Mouse (Mus musculus) liver, embryonic 14.5 days (tissue): Measurements from ENCODE around the gene Rnf168. TPM values are rescaled to one million over a fixed set of nuclear protein-coding genes. Genes with fewer than 3 reads are reported as not detected.
"Not testable (repeated sequence)": the region's sequence is repeated elsewhere in the genome, so short reads cannot be mapped to it uniquely, and the experiment has no call there.

Experiments
- ATAC-seq: fragments of 200-750 bp; cut with Nextera tagmentation; 2 replicates; pipeline ENCODE4 v1.8.0; 2017; ENCODE audit warnings: moderate number of reproducible peaks, mild to moderate bottlenecking, moderate library complexity; ENCODE audit not compliant: insufficient read depth
- DNase-seq, 3 experiments: peaks; one replicate each; pipeline ENCODE4 v3.0.0-alpha.2; 2012 to 2013; ENCODE audit warnings: low read depth in 3 of 3, low spot score in 3 of 3
- H3K27ac ChIP-seq: fragments of 300-500 bp; sonication (generic); 2 replicates; pipeline ENCODE4 v1.5.1; 2014; ENCODE audit warnings: moderate library complexity, mild to moderate bottlenecking, control low read depth, inconsistent platforms
- H3K27me3 ChIP-seq: fragments of 300-500 bp; sonication (generic); 2 replicates; pipeline ENCODE4 v1.6.1; 2014; ENCODE audit warnings: mild to moderate bottlenecking, low read length, moderate library complexity; ENCODE audit not compliant: control insufficient read depth, insufficient read depth
- H3K36me3 ChIP-seq: fragments of 300-500 bp; sonication (generic); replicated peaks from 2 replicates; pipeline ENCODE4 v1.6.1; 2014; ENCODE audit warnings: low read depth; ENCODE audit not compliant: control insufficient read depth, insufficient read depth
- H3K4me1 ChIP-seq, 2 experiments: fragments of 200-500 bp in 1 of 2; fragments of 300-500 bp in 1 of 2; sonication (generic) in 1 of 2; replicated peaks; 2 replicates each; pipeline ENCODE4 v1.6.1; 2012 to 2014; ENCODE audit warnings: antibody characterized with exemption in 1 of 2, inconsistent platforms in 1 of 2, low read length in 1 of 2; ENCODE audit not compliant: control insufficient read depth in 2 of 2, insufficient read depth in 2 of 2
- H3K4me2 ChIP-seq: fragments of 300-500 bp; sonication (generic); 2 replicates; pipeline ENCODE4 v1.6.1; 2014; ENCODE audit warnings: low read depth, mild to moderate bottlenecking, control low read depth, moderate library complexity
- H3K4me3 ChIP-seq, 2 experiments: fragments of 200-500 bp in 1 of 2; fragments of 300-500 bp in 1 of 2; sonication (generic) in 1 of 2; 2 replicates each; pipeline ENCODE4 v1.5.1; 2012 to 2014; ENCODE audit warnings: low read depth in 2 of 2, low read length in 2 of 2, mild to moderate bottlenecking in 2 of 2, control low read depth in 1 of 2, inconsistent platforms in 1 of 2, moderate library complexity in 1 of 2; ENCODE audit not compliant: insufficient read depth in 1 of 2
- H3K9ac ChIP-seq: fragments of 300-500 bp; sonication (generic); replicated peaks from 2 replicates; pipeline ENCODE4 v1.6.1; 2014; ENCODE audit warnings: mild to moderate bottlenecking, control low read depth, moderate library complexity
- H3K9me3 ChIP-seq: fragments of 300-500 bp; sonication (generic); 2 replicates; pipeline ENCODE4 v1.6.1; 2016; ENCODE audit warnings: low read length, mixed read lengths; ENCODE audit not compliant: control insufficient read depth
- CTCF ChIP-seq: IDR thresholded peaks from 2 replicates; pipeline ENCODE4 v1.5.1; 2016; ENCODE audit warnings: antibody characterized with exemption, low read depth, control low read depth
- EP300 ChIP-seq: IDR thresholded peaks from 2 replicates; pipeline ENCODE4 v1.6.1; 2016; ENCODE audit warnings: antibody characterized with exemption, low read depth
- WGBS: fragments of 180-500 bp; shearing (Covaris S2); extraction: QIAGEN DNeasy Blood & Tissue Kit; methylation state at CpG from one replicate; pipeline ENCODE4 v1.1.7; 2014; ENCODE audit not compliant: insufficient replicate concordance; 5-methylcytosine and 5-hydroxymethylcytosine counted together
- polyA plus RNA-seq, 2 experiments: library from polyadenylated mRNA; depleted of rRNA in 1 of 2; stranded (reverse) in 1 of 2; unstranded in 1 of 2; fragments of >200 nt; fragmentation: Nextera tagmentation in 1 of 2; extraction: Ambion mirVana in 1 of 2; gene quantifications; 2 replicates each; pipeline versions ENCODE4 v1.2.1 to v1.2.3; 2012 to 2014

Gene Rnf168
- polyA plus RNA-seq, 2 experiments: 6.1 to 11.3 TPM

- Histone ChIP-seq H3K9me3 (no peaks in the 10 kb centered on the region), H3K4me3 (no peak overlapping the region), H3K4me2 (no peak overlapping the region), H3K36me3 (peaks cover 56% of the 10 kb centered on the region), H3K9ac (no peak overlapping the region), H3K27ac (no peak overlapping the region), H3K4me1 (peaks cover 7 to 9% of the 10 kb centered on the region in 2 experiments; a peak in 3 of 4 replicates), H3K27me3 (no peaks in the 10 kb centered on the region)
- TF ChIP-seq CTCF (no peak), EP300 (no peak)
- ATAC-seq: no peak
- DNase-seq: no peak
Observed at GRCm38 (mm10) chr16:32282608-32283007, 5.3 kb downstream of the Rnf168 start.

GRCm38 (mm10) chr16:32291821-32292220 lies 14.6 kb downstream of the Rnf168 start:
- no peak for ATAC-seq
- peaks cover 51% of the 10 kb centered on the region for H3K36me3 ChIP-seq

GRCm38 (mm10) chr16:32299617-32300016 lies 22.4 kb downstream of the Rnf168 start:
- not testable (repeated sequence) for H3K9ac ChIP-seq
- 91% methylated on average over 4 of the region's 4 CpGs for WGBS

More at GRCm38 (mm10) chr16:32291821-32292220, 14.6 kb downstream of the Rnf168 start:
- TF ChIP-seq CTCF (no peak), EP300 (no peak)
- no peak for DNase-seq
- WGBS: 88% methylated on average over 4 of the region's 4 CpGs
- no peaks in the 10 kb centered on the region for H3K4me1 ChIP-seq
- no peaks in the 10 kb centered on the region for H3K27me3 ChIP-seq
- H3K4me2 ChIP-seq: no peak overlapping the region
- no peak overlapping the region for H3K27ac ChIP-seq
- no peak overlapping the region for H3K9ac ChIP-seq
- no peak overlapping the region for H3K4me3 ChIP-seq
- H3K9me3 ChIP-seq: no peaks in the 10 kb centered on the region

GRCm38 (mm10) chr16:32303046-32303445 lies 25.8 kb downstream of the Rnf168 start:
- no peak overlapping the region for H3K27ac ChIP-seq
- H3K4me2 ChIP-seq: no peak overlapping the region
- no peaks in the 10 kb centered on the region for H3K9me3 ChIP-seq
- TF ChIP-seq EP300 (no peak), CTCF (no peak)
- WGBS: 63% methylated on average over 1 of the region's 1 CpGs
- no peak for ATAC-seq
- no peak for DNase-seq
- 0 out of 4 replicates have a peak, but pooled peaks cover 0 to 2% of the 10 kb centered on the region in 2 experiments for H3K4me1 ChIP-seq
- H3K27me3 ChIP-seq: no peaks in the 10 kb centered on the region
- no peak overlapping the region for H3K9ac ChIP-seq
- H3K36me3 ChIP-seq: peaks cover 20% of the 10 kb centered on the region
- H3K4me3 ChIP-seq: no peak overlapping the region

More at GRCm38 (mm10) chr16:32299617-32300016, 22.4 kb downstream of the Rnf168 start:
- H3K9me3 ChIP-seq, H3K27me3 ChIP-seq, ATAC-seq, H3K4me3 ChIP-seq, H3K4me2 ChIP-seq, H3K27ac ChIP-seq, H3K4me1 ChIP-seq, DNase-seq: not testable (repeated sequence)
- H3K36me3 ChIP-seq: peaks cover 39% of the 10 kb centered on the region

- H3K4me1 ChIP-seq: 0 out of 4 replicates have a peak, but pooled peaks cover 0 to 2% of the 10 kb centered on the region in 2 experiments
- no peak overlapping the region for H3K27ac ChIP-seq
- H3K4me3 ChIP-seq: no peak overlapping the region
- no peaks in the 10 kb centered on the region for H3K27me3 ChIP-seq
- H3K9ac ChIP-seq: no peak overlapping the region
- H3K9me3 ChIP-seq: no peaks in the 10 kb centered on the region
- TF ChIP-seq CTCF: no peak
- no peak for TF ChIP-seq EP300
- no peak overlapping the region for H3K4me2 ChIP-seq
- WGBS: 93% methylated on average over 7 of the region's 7 CpGs
- H3K36me3 ChIP-seq: peaks cover 11% of the 10 kb centered on the region
- no peak for DNase-seq
- ATAC-seq: no peak
Observed at GRCm38 (mm10) chr16:32303886-32304285, 26.6 kb downstream of the Rnf168 start.
